Mouse (Mus musculus): Measurements from ENCODE around the gene Eefsec.

Eefsec gene

GRCm38 (mm10) chr6:88216199-88216598 is 230.1 kb downstream of the Eefsec start:
- in situ Hi-C loops (cut with MboI; ENCODE audit: low sequenced_read_pairs), result no loop called here

- in situ Hi-C loops (cut with MboI; ENCODE audit: low sequenced_read_pairs), result no loop called here
Measured at GRCm38 (mm10) chr6:88215797-88216196, 230.5 kb downstream of the Eefsec start.

- in situ Hi-C loops (cut with MboI; ENCODE audit: low sequenced_read_pairs), result no loop called here
Measured at GRCm38 (mm10) chr6:88210182-88210581, 236.2 kb downstream of the Eefsec start.

- in situ Hi-C loops (cut with MboI; ENCODE audit: low sequenced_read_pairs), result no loop called here
Measured at GRCm38 (mm10) chr6:88209453-88209852, 236.9 kb downstream of the Eefsec start.

- in situ Hi-C loops (cut with MboI; ENCODE audit: low sequenced_read_pairs), result no loop called here
Measured at GRCm38 (mm10) chr6:88208321-88208720, 238.0 kb downstream of the Eefsec start.

- in situ Hi-C loops (cut with MboI; ENCODE audit: low sequenced_read_pairs), result no loop called here
Measured at GRCm38 (mm10) chr6:88207403-88208033, 238.8 kb downstream of the Eefsec start.
